Mouse (Mus musculus) embryonic fibroblast, embryonic 13.5 days (primary cell): ENCODE measurements at regions not wholly inside any gene's neighbourhood (a gene's known extent, or its start where the extent isn't known, plus 50 kb on each side); places are given as distances from the start of the nearest gene placed in this dataset.

Experiments used
- CTCF ChIP-seq: IDR thresholded peaks from 2 replicates; pipeline ENCODE4 v1.5.1; 2011; ENCODE audit warnings: mild to moderate bottlenecking, control low read depth, low read length, moderate library complexity, borderline replicate concordance; ENCODE audit not compliant: insufficient read depth
- POLR2A ChIP-seq: IDR thresholded peaks from 2 replicates; pipeline ENCODE4 v1.6.1; 2011; ENCODE audit warnings: low read depth, mild to moderate bottlenecking, control low read depth, low read length, moderate library complexity

GRCm38 (mm10) chr13:44105161-44105560 is 320.6 kb downstream of the Cd83 start:
- no peak for TF ChIP-seq CTCF
- TF ChIP-seq POLR2A: no peak
